Mouse (Mus musculus): ENCODE data around the gene Sik2. TPM values are rescaled to one million over a fixed set of nuclear protein-coding genes. Genes with fewer than 3 reads are reported as not detected.

Gene Sik2
- polyA plus RNA-seq, 1 experiment: 1.0 TPM

GRCm38 (mm10) chr9:50965392-50965791, 43.5 kb downstream of the Sik2 start:
- H3K4me1 ChIP-seq (ENCODE audit: control insufficient read depth): peaks cover 7% of the 10 kb centered on the region
- no peak for TF ChIP-seq TAL1 (IDR thresholded peaks at IDR 0.05; ENCODE audit: low read length)
- TF ChIP-seq GATA1 (IDR thresholded peaks at IDR 0.05; ENCODE audit: low read length): no peak

GRCm38 (mm10) chr9:50964911-50965310, 44.0 kb downstream of the Sik2 start:
- peaks cover 6% of the 10 kb centered on the region for H3K36me3 ChIP-seq (ENCODE audit: control insufficient read depth)

More at GRCm38 (mm10) chr9:50965392-50965791, 43.5 kb downstream of the Sik2 start:
- no peaks in the 10 kb centered on the region for H3K9me3 ChIP-seq (ENCODE audit: control insufficient read depth, low read length)
- H3K27me3 ChIP-seq (ENCODE audit: control insufficient read depth): no peaks in the 10 kb centered on the region
- no peak overlapping the region for H3K4me3 ChIP-seq (replicated peaks)
- peaks cover 3% of the 10 kb centered on the region for H3K36me3 ChIP-seq (ENCODE audit: control insufficient read depth)

GRCm38 (mm10) chr9:50957956-50958489, 50.9 kb downstream of the Sik2 start:
- Histone ChIP-seq H3K4me1 (ENCODE audit: control insufficient read depth) (no peaks in the 10 kb centered on the region), H3K4me3 (replicated peaks) (no peak overlapping the region), H3K36me3 (ENCODE audit: control insufficient read depth) (peaks cover 22% of the 10 kb centered on the region), H3K27me3 (ENCODE audit: control insufficient read depth) (no peaks in the 10 kb centered on the region), H3K9me3 (ENCODE audit: control insufficient read depth, low read length) (no peaks in the 10 kb centered on the region)
- TF ChIP-seq GATA1 (IDR thresholded peaks at IDR 0.05; ENCODE audit: low read length) (no peak), TAL1 (IDR thresholded peaks at IDR 0.05; ENCODE audit: low read length) (no peak)

More at GRCm38 (mm10) chr9:50964911-50965310, 44.0 kb downstream of the Sik2 start:
- no peaks in the 10 kb centered on the region for H3K9me3 ChIP-seq (ENCODE audit: control insufficient read depth, low read length)
- no peak for TF ChIP-seq TAL1 (IDR thresholded peaks at IDR 0.05; ENCODE audit: low read length)
- TF ChIP-seq GATA1 (IDR thresholded peaks at IDR 0.05; ENCODE audit: low read length): no peak
- H3K4me1 ChIP-seq (ENCODE audit: control insufficient read depth): peaks cover 7% of the 10 kb centered on the region
- H3K27me3 ChIP-seq (ENCODE audit: control insufficient read depth): no peaks in the 10 kb centered on the region
- H3K4me3 ChIP-seq (replicated peaks): no peak overlapping the region

GRCm38 (mm10) chr9:50955176-50955575, 53.7 kb downstream of the Sik2 start:
- Histone ChIP-seq H3K36me3 (ENCODE audit: control insufficient read depth) (peaks cover 32% of the 10 kb centered on the region), H3K27me3 (ENCODE audit: control insufficient read depth) (no peaks in the 10 kb centered on the region), H3K4me3 (replicated peaks) (no peak overlapping the region), H3K4me1 (ENCODE audit: control insufficient read depth) (no peaks in the 10 kb centered on the region), H3K9me3 (ENCODE audit: control insufficient read depth, low read length) (no peaks in the 10 kb centered on the region)
- TF ChIP-seq GATA1 (IDR thresholded peaks at IDR 0.05; ENCODE audit: low read length): no peak
- no peak for TF ChIP-seq TAL1 (IDR thresholded peaks at IDR 0.05; ENCODE audit: low read length)

- Histone ChIP-seq H3K4me3 (replicated peaks) (no peak overlapping the region), H3K4me1 (ENCODE audit: control insufficient read depth) (peaks cover 16% of the 10 kb centered on the region), H3K27me3 (ENCODE audit: control insufficient read depth) (no peaks in the 10 kb centered on the region), H3K36me3 (ENCODE audit: control insufficient read depth) (peaks cover 34% of the 10 kb centered on the region), H3K9me3 (ENCODE audit: control insufficient read depth, low read length) (no peaks in the 10 kb centered on the region)
- TF ChIP-seq TAL1 (IDR thresholded peaks at IDR 0.05; ENCODE audit: low read length) (no peak), GATA1 (IDR thresholded peaks at IDR 0.05; ENCODE audit: low read length) (no peak)
Observed at GRCm38 (mm10) chr9:50948097-50948823, 60.6 kb downstream of the Sik2 start.

GRCm38 (mm10) chr9:50946338-50946737, 62.5 kb downstream of the Sik2 start:
- H3K4me3 ChIP-seq (replicated peaks): no peak overlapping the region
- H3K27me3 ChIP-seq (ENCODE audit: control insufficient read depth): no peaks in the 10 kb centered on the region
- H3K4me1 ChIP-seq (ENCODE audit: control insufficient read depth): peaks cover 20% of the 10 kb centered on the region
- TF ChIP-seq GATA1 (IDR thresholded peaks at IDR 0.05; ENCODE audit: low read length) (no peak), TAL1 (IDR thresholded peaks at IDR 0.05; ENCODE audit: low read length) (no peak)
- H3K36me3 ChIP-seq (ENCODE audit: control insufficient read depth): peaks cover 21% of the 10 kb centered on the region
- H3K9me3 ChIP-seq (ENCODE audit: control insufficient read depth, low read length): no peaks in the 10 kb centered on the region

- TF ChIP-seq TAL1 (IDR thresholded peaks at IDR 0.05; ENCODE audit: low read length) (no peak), GATA1 (IDR thresholded peaks at IDR 0.05; ENCODE audit: low read length) (no peak)
- H3K9me3 ChIP-seq (ENCODE audit: control insufficient read depth, low read length): no peaks in the 10 kb centered on the region
- H3K36me3 ChIP-seq (ENCODE audit: control insufficient read depth): peaks cover 21% of the 10 kb centered on the region
- H3K4me1 ChIP-seq (ENCODE audit: control insufficient read depth): peaks cover 20% of the 10 kb centered on the region
- H3K4me3 ChIP-seq (replicated peaks): no peak overlapping the region
- no peaks in the 10 kb centered on the region for H3K27me3 ChIP-seq (ENCODE audit: control insufficient read depth)
Observed at GRCm38 (mm10) chr9:50944826-50945225, 64.0 kb downstream of the Sik2 start.

GRCm38 (mm10) chr9:50942711-50943110, 66.2 kb downstream of the Sik2 start:
- H3K4me3 ChIP-seq (replicated peaks): no peak overlapping the region
- H3K27me3 ChIP-seq (ENCODE audit: control insufficient read depth): no peaks in the 10 kb centered on the region
- no peaks in the 10 kb centered on the region for H3K9me3 ChIP-seq (ENCODE audit: control insufficient read depth, low read length)
- peaks cover 24% of the 10 kb centered on the region for H3K4me1 ChIP-seq (ENCODE audit: control insufficient read depth)
- TF ChIP-seq GATA1 (IDR thresholded peaks at IDR 0.05; ENCODE audit: low read length) (no peak), TAL1 (IDR thresholded peaks at IDR 0.05; ENCODE audit: low read length) (no peak)
- peaks cover 19% of the 10 kb centered on the region for H3K36me3 ChIP-seq (ENCODE audit: control insufficient read depth)

GRCm38 (mm10) chr9:50941804-50942401, 67.0 kb downstream of the Sik2 start:
- Histone ChIP-seq H3K36me3 (ENCODE audit: control insufficient read depth) (peaks cover 16% of the 10 kb centered on the region), H3K9me3 (ENCODE audit: control insufficient read depth, low read length) (no peaks in the 10 kb centered on the region), H3K4me3 (replicated peaks) (no peak overlapping the region), H3K4me1 (ENCODE audit: control insufficient read depth) (peaks cover 19% of the 10 kb centered on the region), H3K27me3 (ENCODE audit: control insufficient read depth) (no peaks in the 10 kb centered on the region)
- TF ChIP-seq GATA1 (IDR thresholded peaks at IDR 0.05; ENCODE audit: low read length) (no peak), TAL1 (IDR thresholded peaks at IDR 0.05; ENCODE audit: low read length) (no peak)

Measured in erythroblast, embryonic 14.5 days (primary cell).